Mouse (Mus musculus) kidney, postnatal 0 days (tissue): ENCODE data around the gene Chac1. TPM values are rescaled to one million over a fixed set of nuclear protein-coding genes. Genes with fewer than 3 reads are reported as not detected.

ENCODE experiments used
- ATAC-seq: fragments of 200-750 bp; cut with Nextera tagmentation; replicated peaks from 2 replicates; pipeline ENCODE4 v1.8.0; 2017; ENCODE audit warnings: low read depth, moderate number of reproducible peaks, moderate TSS enrichment, moderate library complexity; ENCODE audit not compliant: low FRiP score
- DNase-seq: peaks from one replicate; pipeline ENCODE4 v3.0.0-alpha.2; 2016; ENCODE audit warnings: low spot score
- H3K27ac ChIP-seq: fragments of 300-500 bp; sonication (generic); 2 replicates; pipeline ENCODE4 v1.5.1; 2014; ENCODE audit warnings: mild to moderate bottlenecking
- H3K27me3 ChIP-seq: fragments of 300-500 bp; sonication (generic); 2 replicates; pipeline ENCODE4 v1.6.1; 2014; ENCODE audit warnings: low read length, mixed read lengths; ENCODE audit not compliant: insufficient read depth
- H3K36me3 ChIP-seq: fragments of 300-500 bp; sonication (generic); 2 replicates; pipeline ENCODE4 v1.6.1; 2014; ENCODE audit warnings: low read length, mixed read lengths; ENCODE audit not compliant: insufficient read depth
- H3K4me1 ChIP-seq: fragments of 300-500 bp; sonication (generic); replicated peaks from 2 replicates; pipeline ENCODE4 v1.6.1; 2014; ENCODE audit warnings: antibody characterized with exemption, low read length, mixed read lengths; ENCODE audit not compliant: insufficient read depth
- H3K4me2 ChIP-seq: fragments of 300-500 bp; sonication (generic); 2 replicates; pipeline ENCODE4 v1.6.1; 2014; ENCODE audit warnings: mild to moderate bottlenecking, low read length, moderate library complexity, mixed read lengths
- H3K4me3 ChIP-seq: fragments of 300-500 bp; sonication (generic); replicated peaks from 2 replicates; pipeline ENCODE4 v1.5.1; 2014; ENCODE audit warnings: low read depth, low read length
- H3K9ac ChIP-seq: fragments of 300-500 bp; sonication (generic); 2 replicates; pipeline ENCODE4 v1.6.1; 2014; ENCODE audit warnings: low read depth, low read length
- H3K9me3 ChIP-seq: fragments of 300-500 bp; sonication (generic); replicated peaks from 2 replicates; pipeline ENCODE4 v1.6.1; 2016; ENCODE audit warnings: low read length, inconsistent platforms, mixed read lengths
- CTCF ChIP-seq: IDR thresholded peaks from 2 replicates; pipeline ENCODE4 v1.5.1; 2016; ENCODE audit warnings: antibody characterized with exemption, low read depth, mild to moderate bottlenecking, moderate library complexity
- WGBS: fragments of 180-500 bp; shearing (Covaris S2); extraction: QIAGEN DNeasy Blood & Tissue Kit; methylation state at CpG from one replicate; pipeline ENCODE4 v1.1.7; 2014; 5-methylcytosine and 5-hydroxymethylcytosine counted together
- polyA plus RNA-seq: library from polyadenylated mRNA; unstranded; fragments of >200 nt; fragmentation: Nextera tagmentation; extraction: Ambion mirVana; gene quantifications from 2 replicates; pipeline ENCODE4 v1.2.1, GENCODE M21; 2015

The Chac1 gene
- polyA plus RNA-seq, result 0.64 and 0.83 TPM in 2 replicates

- no peak for TF ChIP-seq CTCF
- Histone ChIP-seq H3K27ac (no peak within 1 kb of the TSS), H3K4me1 (peaks cover 5% of the 10 kb centered on the region; the same call in 1 of the 2 replicates), H3K36me3 (no peaks in the 10 kb centered on the region), H3K4me3 (peak within 1 kb of the TSS; percentile 42), H3K27me3 (no peaks in the 10 kb centered on the region), H3K9ac (peak within 1 kb of the TSS; percentile 31; the same call in 1 of the 2 replicates), H3K9me3 (no peaks in the 10 kb centered on the region), H3K4me2 (peak within 1 kb of the TSS; percentile 88)
- ATAC-seq, result peak; percentile 93
- peak; percentile 78 for DNase-seq
- WGBS, result 3% methylated on average over 58 of the region's 58 CpGs
These were observed at the start of gene Chac1 for GRCm38 (mm10) chr2:119350555-119351486. Chac1 (plus strand) TSS chr2:119351229.

DNA sequence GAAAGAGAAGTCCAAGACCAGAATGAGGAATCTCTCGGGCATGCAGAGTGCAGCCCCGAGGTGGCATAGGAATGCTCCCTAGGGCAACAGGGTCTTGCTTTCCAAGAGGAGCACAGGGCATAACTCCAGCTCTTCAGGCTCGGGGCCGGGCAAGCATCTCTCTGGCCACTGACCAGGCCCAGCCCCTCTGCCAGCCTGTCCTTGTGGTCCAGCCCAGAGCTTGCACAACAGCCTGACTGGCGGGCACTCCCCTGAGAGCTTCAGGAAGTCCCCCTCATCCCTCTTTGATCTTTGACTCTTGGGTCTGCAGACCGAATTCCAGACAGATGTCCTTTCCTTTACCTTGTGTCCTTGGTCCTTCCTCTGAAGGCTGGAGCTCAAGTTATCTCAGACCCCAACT is 48.2 kb upstream of the Chac1 start:
- Histone ChIP-seq H3K27me3 (no peaks in the 10 kb centered on the region), H3K4me3 (no peak overlapping the region), H3K36me3 (no peaks in the 10 kb centered on the region), H3K4me2 (no peak overlapping the region), H3K9me3 (no peaks in the 10 kb centered on the region), H3K27ac (no peak overlapping the region), H3K4me1 (peaks cover 11% of the 10 kb centered on the region), H3K9ac (no peak overlapping the region)
- ATAC-seq (no peak), DNase-seq (no peak)
- no peak for TF ChIP-seq CTCF
- WGBS, result 62% methylated on average over 6 of the region's 6 CpGs

- no peak overlapping the region for H3K4me2 ChIP-seq
- no peaks in the 10 kb centered on the region for H3K36me3 ChIP-seq
- no peaks in the 10 kb centered on the region for H3K27me3 ChIP-seq
- TF ChIP-seq CTCF, result no peak
- ATAC-seq, result no peak
- H3K4me3 ChIP-seq, result no peak overlapping the region
- no peak for DNase-seq
- no peaks in the 10 kb centered on the region for H3K9me3 ChIP-seq
- H3K27ac ChIP-seq, result no peak overlapping the region
- H3K4me1 ChIP-seq, result peaks cover 11% of the 10 kb centered on the region
- WGBS, result 51% methylated on average over 3 of the region's 3 CpGs
- H3K9ac ChIP-seq, result no peak overlapping the region
These were observed 46.6 kb upstream of the Chac1 start for GRCm38 (mm10) chr2:119304391-119304790.

- peak; percentile 90 for DNase-seq
- no peak for TF ChIP-seq CTCF
- H3K4me2 ChIP-seq, result no peak overlapping the region
- ATAC-seq, result peak; percentile 81
- H3K27ac ChIP-seq, result peak overlapping the region; percentile 50
- no peaks in the 10 kb centered on the region for H3K36me3 ChIP-seq
- no peaks in the 10 kb centered on the region for H3K9me3 ChIP-seq
- H3K27me3 ChIP-seq, result no peaks in the 10 kb centered on the region
- no peak overlapping the region for H3K4me3 ChIP-seq
- H3K9ac ChIP-seq, result no peak overlapping the region
- peaks cover 9% of the 10 kb centered on the region for H3K4me1 ChIP-seq
- 12% methylated on average over 3 of the region's 3 CpGs for WGBS
These were observed 46.2 kb upstream of the Chac1 start for GRCm38 (mm10) chr2:119304798-119305208.

GRCm38 (mm10) chr2:119311544-119311943 is 39.5 kb upstream of the Chac1 start:
- Histone ChIP-seq H3K27ac (peak overlapping the region; percentile 64), H3K9ac (no peak overlapping the region), H3K4me3 (no peak overlapping the region), H3K4me1 (peaks cover 14% of the 10 kb centered on the region), H3K27me3 (no peaks in the 10 kb centered on the region), H3K9me3 (no peaks in the 10 kb centered on the region), H3K4me2 (0 out of 2 replicates have a peak overlapping the region, but pooled peaks have one; percentile 10), H3K36me3 (no peaks in the 10 kb centered on the region)
- peak; percentile 51 for DNase-seq
- WGBS, result 26% methylated on average over 12 of the region's 12 CpGs
- no peak for ATAC-seq
- TF ChIP-seq CTCF, result no peak

DNA sequence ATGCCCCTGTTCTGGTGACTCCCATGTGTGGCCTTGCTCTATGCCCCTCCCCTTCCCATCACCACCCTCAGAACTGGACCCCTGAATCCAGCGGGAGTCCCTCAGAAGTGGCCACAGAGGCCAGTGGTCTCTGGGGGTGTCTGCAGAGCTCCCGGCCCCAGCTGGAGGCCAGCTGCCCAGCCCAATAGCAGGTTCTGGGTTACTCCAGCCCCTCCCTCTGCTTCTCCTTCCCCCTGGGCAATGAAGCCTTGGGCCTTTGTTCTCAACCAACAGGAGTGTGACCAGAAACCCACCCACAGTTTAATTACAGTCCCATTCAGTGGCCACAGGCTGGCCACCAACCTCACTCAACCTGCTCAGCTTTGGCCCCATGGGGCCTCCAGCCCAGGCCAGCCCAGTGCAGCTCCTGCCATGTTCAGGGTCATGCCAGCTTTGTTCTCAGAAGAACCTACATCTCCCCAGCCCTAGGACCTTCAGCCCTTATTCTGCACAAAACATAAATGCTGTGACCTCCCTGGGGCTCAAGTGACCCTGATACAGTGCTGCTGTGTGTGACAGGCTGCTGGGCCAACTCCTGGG is 38.6 kb upstream of the Chac1 start:
- no peak overlapping the region for H3K4me2 ChIP-seq
- H3K9me3 ChIP-seq, result no peaks in the 10 kb centered on the region
- no peak overlapping the region for H3K9ac ChIP-seq
- peak overlapping the region; percentile 64; the same call in 1 of the 2 replicates for H3K27ac ChIP-seq
- no peaks in the 10 kb centered on the region for H3K27me3 ChIP-seq
- no peak overlapping the region for H3K4me3 ChIP-seq
- H3K36me3 ChIP-seq, result no peaks in the 10 kb centered on the region
- peak; percentile 27; the same call in 1 of the 2 replicates for ATAC-seq
- 61% methylated on average over 2 of the region's 2 CpGs for WGBS
- no peak for DNase-seq
- peaks cover 14% of the 10 kb centered on the region for H3K4me1 ChIP-seq
- TF ChIP-seq CTCF, result no peak
